Mouse (Mus musculus) left cerebral cortex, postnatal 14 days (tissue): ENCODE results near the gene Dlg4. TPM values are rescaled to one million over a fixed set of nuclear protein-coding genes. Genes with fewer than 3 reads are reported as not detected.
"Not testable (repeated sequence)": the region's sequence is repeated elsewhere in the genome, so short reads cannot be mapped to it uniquely, and the experiment has no call there.

Experiments
- DNase-seq, 2 experiments: peaks; one replicate each; pipeline ENCODE4 v3.0.0; 2021 to 2022; ENCODE audit warnings: low spot score in 2 of 2, mixed read lengths in 1 of 2
- intact Hi-C: fragments of 180-260 bp; cut with DNase I; formaldehyde crosslinking; loops from one replicate; pipeline ENCODE4 v1.15.1; 2025
- total RNA-seq, 2 experiments: library from RNA; stranded (reverse); gene quantifications; 2 replicates each; pipeline ENCODE4 v1.2.3; 2021

The Dlg4 gene
- total RNA-seq, 2 experiments from 2014 or later, result 1,000 to 1,075 TPM

DNA sequence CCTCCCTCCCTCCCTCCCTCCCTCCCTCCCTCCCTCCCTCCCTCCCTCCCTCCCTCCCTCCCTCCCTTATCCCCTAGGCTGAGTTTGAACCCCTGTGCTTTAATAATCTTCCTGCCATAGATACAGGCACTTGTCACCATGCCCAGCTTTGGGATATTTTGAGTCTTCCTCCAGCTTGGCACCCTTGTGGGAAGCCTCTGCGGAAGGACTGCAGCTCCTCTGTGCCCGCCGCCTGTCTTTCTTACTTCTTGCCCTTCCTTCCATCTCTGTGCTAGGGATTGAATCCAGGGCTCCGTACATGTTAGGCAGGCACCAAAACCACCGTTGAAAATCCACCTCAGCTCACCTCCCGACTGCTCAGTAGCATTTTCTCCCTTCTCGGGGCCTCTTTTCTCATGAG is 23.4 kb downstream of the Dlg4 start:
- intact Hi-C loops, result no loop called here
- no peak for DNase-seq

DNA sequence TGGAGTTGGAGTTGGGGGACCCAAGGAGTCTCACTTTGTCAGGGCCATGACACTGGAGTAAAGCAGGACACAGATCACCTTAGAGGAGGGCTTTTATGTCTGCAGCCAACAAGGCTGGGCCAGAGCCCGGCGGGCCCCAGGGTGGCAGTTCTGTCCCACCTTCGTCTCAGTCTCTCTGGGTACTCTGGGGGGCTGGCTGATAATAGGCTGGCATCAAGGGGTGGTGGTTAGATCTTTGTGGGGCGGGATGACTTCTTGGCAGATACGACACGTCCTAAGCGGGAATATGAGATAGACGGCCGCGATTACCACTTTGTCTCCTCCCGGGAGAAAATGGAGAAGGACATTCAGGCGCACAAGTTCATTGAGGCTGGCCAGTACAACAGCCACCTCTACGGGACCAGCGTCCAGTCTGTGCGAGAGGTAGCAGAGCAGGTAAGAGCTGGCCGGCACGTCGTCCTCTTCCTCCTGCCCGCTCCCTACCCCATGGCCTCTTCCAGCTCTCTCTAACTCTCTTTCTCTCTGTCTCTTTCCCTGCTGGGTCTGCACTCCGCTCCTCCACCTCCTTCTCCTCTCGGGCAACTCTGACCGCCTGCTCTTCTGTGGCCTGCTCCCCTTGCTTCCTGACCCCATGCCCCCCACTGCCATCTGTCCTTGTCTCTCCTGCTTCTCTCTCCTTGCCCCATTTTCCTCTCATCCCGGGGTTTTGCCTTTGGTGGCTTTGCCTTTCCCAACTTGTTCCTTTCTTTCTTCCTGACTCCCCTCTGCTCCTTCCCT is 25.8 kb downstream of the Dlg4 start:
- DNase-seq, result no peak
- intact Hi-C loops, result no loop called here

DNA sequence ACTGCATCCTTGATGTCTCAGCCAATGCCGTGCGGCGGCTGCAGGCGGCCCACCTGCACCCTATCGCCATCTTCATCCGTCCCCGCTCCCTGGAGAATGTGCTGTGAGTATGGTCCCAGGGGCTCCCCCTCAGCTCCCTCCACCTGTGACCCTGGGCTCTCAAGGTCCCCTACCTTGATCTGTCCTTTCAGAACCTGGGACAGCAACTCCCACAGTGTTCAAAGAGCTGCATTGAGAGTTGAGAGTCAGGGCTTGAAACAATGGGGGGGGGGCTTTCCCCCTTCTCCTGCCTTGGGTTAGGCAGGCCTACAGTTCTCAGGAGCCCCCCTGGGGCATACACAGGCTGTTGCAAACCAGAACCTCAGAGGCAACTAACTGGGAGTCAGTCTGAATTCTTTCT is 26.9 kb downstream of the Dlg4 start:
- no peak for DNase-seq
- intact Hi-C loops, result no loop called here

DNA sequence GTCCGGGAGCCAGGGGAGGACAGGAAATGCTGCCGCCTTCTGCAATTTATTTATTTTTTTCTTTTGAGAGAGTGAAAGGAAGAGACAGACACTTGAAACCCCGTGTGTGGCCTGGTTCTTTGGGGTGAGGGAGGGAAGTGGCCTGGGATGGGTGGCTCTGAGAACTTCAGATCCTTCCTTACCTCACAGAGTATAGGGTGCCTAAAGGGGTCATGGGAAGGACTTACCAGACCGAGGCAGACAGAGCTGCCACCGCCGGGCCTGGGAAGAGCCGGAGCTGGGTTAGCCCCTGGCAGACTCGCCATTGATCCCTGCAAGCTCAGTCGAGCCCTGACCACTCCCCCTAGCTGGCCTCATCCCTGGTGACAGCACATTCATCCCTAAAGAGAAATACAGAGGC is 28.7 kb downstream of the Dlg4 start:
- no peak for DNase-seq
- intact Hi-C loops, result no loop called here

DNA sequence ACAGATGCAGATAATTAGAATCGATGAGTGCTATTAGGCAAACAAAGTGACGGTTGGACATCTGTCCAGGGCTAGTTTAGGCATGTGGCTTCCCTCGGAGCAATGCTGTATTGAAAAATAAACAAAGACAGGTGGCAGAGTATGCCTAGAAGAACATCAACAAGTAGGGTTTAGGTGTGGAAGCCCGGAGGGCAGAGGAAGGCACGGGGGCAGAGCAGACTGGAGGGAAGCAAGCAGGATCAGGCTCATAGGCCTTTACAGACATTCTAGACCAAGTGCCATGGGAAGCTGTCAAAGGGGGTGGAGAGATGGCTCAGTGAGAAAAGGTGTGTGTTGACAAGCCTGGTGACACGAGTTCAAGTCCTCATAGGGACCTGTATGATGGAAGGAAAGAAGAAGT is 32.6 kb downstream of the Dlg4 start:
- DNase-seq, result no peak
- intact Hi-C loops, result no loop called here

DNA sequence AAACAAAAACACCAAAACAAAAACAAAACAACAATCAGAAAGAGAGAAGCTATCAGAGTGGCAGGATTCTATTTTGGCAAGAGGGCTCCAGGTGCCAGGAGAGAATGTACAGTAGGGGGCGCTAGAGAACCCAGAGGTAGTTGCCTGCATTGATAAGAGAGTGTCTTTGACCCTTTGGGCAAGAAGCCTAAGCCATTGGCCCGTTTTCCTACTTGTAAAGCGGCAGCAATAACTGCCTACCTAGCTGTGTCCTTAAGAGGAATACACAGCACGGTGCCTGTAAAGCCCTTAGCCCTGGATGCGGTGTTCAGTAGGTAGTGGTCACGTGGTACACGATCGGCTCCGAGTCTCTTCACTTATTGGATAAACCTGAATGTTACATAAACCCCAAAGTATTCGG is 33.1 kb downstream of the Dlg4 start:
- intact Hi-C loops, result no loop called here
- peak; percentile 45 to 71 for DNase-seq

DNA sequence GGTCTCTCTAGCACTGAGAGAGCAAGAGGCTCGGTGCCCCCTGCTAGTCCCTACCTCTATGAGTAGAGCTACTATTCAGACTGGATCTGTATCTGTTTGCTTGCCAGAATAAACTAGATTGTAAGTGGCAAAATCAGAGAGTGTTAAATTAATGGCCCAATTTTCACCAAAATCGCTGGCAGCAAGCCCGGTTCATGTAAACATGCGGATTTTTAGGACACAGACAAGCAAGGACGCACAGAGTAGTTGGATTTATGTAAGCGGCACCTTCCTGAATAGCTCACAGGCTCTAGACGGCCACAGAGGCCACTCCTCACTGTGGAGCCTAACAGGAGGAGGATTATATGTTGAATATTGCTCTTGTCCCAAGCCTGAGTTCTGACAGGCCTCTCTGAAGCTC is 36.4 kb downstream of the Dlg4 start:
- intact Hi-C loops, result no loop called here
- DNase-seq, result no peak

DNA sequence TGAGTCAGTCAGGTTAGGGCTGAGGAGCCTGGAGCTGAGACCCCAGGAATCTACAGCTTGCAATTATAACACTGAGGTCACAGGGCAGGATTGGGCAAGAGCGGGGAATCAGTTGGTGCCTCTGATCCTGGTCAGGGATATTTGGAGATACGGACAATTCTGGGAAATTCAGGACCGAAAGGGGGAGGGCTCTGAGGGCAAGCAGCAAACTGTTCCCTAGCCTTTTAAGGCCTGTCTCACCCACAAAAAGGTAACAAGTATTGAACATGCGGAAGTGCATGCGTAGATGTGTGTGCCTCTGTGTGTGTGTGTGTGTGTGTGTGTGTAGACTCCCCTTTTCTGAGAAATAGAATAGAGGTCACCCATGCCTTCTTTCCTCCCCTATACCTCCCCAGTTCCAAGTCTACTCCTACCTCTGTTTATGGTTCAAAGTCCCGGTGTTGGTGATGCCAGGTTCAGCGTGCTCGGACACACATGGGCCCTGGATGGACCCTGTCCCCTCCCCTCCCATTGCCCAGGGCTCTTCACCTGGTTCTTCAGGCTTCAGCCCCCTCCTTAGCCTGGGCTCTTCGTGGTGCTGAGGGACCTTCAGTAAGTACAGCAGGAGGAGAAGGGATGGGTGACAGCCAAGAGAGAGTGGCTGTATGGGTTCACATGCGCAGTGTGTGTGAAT is 37.3 kb downstream of the Dlg4 start, which contains the start of gene Asgr1:
TSS of gene Asgr1 (plus strand) at position 188 of the 673 bp plus-strand sequence.
- intact Hi-C loops, result no loop called here
- no peak for DNase-seq

DNA sequence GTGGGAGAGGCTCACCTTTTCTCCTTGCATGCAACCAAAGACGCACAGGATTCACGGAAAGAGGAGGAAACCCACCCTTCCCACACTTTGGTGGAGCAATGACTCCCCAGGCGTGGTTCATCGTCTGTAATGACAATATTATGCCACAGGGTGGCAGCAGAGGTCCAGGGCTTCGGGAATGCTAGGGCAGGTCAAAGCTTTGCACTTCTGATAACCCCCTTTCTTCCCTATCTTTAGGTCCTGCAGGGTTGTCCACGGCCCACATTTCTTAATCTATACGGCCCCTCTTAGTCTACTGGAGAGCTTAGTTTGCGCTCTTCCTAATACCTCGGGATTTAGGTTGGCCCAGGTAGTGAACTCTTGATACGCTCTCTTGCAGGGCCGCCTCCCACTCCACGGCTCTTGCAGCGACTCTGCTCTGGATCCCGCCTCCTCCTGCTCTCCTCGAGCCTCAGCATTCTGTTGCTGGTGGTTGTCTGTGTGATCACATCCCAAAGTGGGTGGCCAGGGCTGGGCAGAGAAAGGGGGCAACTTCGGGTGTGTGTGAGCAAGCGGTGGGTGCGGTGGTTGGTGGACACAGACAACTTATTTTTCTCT is 39.0 kb downstream of the Dlg4 start:
- intact Hi-C loops, result loop anchor here (5.0 kb wide), 1 partner anchor 157 kb away; the partner anchor contains the start of gene Slc16a11
- peak; percentile 61 to 83 for DNase-seq

DNA sequence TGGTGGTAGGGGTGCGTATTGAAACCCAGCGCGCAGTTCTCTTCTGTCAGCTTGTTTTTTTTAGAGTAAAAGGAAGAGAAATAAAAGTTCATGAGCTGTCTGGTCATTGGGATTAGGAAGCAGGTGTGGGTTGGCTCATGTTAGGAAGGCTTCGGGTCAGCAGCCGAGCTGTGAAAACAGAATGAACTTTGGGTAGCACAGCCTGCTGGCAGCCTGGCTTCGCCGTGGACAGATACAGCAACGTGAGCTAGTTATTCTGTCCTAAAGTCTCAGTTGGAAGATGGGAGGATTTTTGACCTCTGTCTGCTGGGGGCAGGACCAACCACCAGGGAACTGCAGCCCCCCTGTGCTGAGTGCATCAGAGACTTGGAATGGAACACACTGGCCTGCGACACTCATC is 41.1 kb downstream of the Dlg4 start:
- intact Hi-C loops, result loop anchor here (5.0 kb wide), 1 partner anchor 154 kb away; the partner anchor contains the start of gene Slc16a11

DNA sequence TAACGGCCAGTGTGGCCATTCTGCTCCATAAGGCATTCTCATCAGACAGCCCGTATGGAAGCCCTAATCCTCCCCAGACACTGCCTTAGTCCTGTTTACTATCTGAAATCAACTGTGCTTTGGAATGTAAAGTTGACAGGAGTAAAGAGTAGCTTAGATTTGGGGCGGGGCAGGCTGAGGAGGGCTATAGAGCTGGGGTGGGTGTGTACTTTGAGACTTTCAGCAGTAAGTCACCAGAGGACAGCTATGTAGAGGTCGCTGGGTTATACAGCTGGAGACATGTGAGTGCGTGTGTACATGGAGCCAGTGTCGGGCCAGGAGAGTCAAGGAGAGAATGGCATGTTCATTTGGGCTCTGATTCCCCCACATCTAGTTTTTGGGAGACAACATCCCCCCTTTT is 43.2 kb downstream of the Dlg4 start:
- no peak for DNase-seq
- intact Hi-C loops, result loop anchor here (5.0 kb wide), 1 partner anchor 152 kb away; the partner anchor contains the start of gene Slc16a11

More for the DNA sequence above, 41.1 kb downstream of the Dlg4 start:
- no peak for DNase-seq

DNA sequence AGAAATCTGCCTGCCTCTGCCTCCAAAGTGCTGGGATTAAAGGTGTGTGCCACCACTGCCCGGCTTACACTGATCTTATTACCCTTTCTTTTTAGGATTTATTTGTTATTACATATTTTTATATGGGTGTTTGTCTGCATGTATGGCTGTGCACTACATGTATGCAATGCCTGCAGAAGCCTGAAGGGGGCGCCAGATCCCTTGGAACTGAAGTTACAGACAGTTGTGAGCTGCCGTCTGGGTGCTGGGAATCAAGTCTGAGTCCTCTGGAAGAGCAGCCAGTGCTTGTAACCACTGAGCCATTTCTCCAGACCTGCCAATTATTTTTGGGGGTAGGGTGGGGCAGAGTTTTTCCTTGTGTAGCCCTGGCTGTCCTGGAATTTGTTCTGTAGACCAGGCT is 46.3 kb downstream of the Dlg4 start:
- DNase-seq, result no peak
- intact Hi-C loops, result no loop called here

DNA sequence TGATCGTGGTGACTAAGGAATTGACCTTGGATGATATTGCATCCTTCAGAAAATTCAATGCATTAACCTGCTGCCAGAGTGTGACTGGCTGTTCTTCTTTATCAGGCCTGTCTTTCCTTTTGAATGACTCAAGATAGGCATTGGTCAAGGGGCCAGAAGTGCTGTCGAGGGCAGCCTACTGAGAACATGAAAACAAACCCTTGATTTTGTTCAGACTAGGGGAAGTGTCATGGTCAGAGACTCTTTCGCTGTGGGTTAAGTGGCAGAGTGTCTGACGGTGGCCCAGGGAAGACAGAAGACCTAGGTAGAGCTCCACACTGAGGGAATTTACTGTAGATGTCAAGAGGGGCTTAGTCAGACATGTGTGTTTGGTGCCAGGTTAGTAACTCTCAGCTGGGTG is 50.0 kb downstream of the Dlg4 start:
- DNase-seq, result no peak
- intact Hi-C loops, result loop anchor here (5.0 kb wide), 1 partner anchor 46 kb away; no protein-coding TSS in a partner anchor

DNA sequence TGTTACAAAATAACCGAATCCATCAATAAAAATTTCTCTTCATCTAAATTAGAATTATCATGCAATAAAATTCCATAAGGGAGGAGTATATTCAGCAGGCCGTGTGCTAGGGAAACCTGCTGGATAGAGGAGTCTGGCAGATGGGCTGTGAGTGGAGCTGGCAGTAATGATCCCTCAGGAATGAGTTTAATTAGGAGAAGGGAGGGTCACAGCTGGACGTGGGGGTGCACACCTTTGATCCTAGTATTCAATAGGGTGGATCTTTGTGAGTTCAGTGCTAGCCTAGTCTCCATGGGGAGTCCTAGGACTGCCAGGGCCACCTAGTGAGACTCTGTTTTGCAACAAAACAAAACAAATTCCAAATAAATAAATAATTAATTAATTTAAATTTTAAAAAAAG is 51.5 kb downstream of the Dlg4 start:
- intact Hi-C loops, result loop anchor here (5.0 kb wide), 1 partner anchor 44 kb away; no protein-coding TSS in a partner anchor
- DNase-seq, result no peak

DNA sequence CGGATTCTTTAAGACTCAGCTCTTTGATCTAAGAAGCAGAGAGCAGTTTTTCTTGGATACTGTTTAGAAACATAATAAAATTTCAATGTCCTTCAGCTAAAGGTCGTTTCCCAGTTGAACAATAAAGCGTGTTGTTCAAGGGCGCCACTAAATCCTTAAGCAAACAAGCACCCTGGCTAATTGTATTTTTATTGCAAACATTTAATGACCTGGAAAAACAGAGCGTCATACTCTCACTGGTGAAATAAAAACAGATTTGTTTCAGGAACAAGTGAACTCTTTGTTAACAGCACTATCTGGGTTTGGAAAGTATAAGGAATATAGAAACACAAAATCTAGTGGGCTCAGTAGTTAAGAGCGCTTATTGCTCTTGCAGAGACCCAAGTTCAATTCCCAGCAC is 53.3 kb downstream of the Dlg4 start:
- intact Hi-C loops, result no loop called here

DNA sequence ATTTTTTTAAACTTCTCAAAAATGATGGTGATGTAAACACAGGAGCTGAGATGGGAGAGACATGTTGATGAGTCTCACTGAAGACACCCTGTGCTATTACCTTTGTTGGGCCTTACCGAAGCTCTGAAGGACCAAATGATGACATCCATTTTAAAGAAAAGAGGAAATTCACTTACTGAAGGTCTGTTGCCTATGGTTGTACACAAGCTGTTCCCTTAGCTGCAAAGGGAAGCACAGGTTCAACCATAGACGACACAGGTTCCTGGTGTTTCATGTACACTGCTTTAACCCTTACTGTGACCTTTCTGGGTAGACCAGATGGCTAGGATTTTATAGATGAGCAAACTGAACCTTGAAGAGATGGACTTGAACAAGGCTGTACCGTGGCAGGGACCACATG is 53.9 kb downstream of the Dlg4 start:
- intact Hi-C loops, result not testable (repeated sequence)

More for the DNA sequence above, 53.3 kb downstream of the Dlg4 start:
- DNase-seq, result no peak

DNA sequence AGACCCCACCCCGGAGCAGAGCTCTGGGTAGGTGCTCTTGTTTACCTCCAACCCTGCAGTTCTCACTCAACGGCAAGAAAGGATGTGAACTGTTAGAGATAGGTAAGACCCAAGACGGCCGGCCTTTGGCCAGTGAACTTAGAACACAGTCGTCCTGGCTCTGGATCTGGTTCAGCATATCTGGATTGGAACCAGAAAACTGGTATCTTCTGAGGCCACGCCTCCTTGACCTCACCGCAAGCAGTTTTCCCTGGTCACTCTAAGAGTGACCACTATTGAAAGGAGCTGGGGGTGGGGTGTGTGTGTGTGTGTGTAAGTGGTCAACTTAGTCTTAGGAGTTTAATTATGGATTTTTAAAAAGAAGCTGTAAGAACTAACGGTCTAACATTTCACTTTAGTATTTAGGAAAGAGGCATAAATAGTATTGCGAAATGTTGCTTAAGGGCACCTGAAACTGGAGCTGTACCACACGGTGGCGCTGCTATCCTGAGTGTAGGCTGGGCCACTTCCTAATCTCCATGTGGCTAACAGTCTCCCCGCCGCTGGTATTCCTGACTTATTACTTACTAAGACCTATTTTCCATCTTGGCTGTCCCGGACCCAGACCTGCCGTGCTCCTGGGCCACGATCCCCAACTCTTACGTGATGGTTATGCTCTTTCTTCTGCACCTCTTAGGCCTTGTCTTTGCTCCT is 57.8 kb downstream of the Dlg4 start:
- intact Hi-C loops, result loop anchor here (1.0 to 2.0 kb wide), 2 partner anchors 104 to 127 kb away; no protein-coding TSS in a partner anchor
- DNase-seq, result peak; percentile 74 to 85

More for the DNA sequence above, 53.9 kb downstream of the Dlg4 start:
- DNase-seq, result not testable (repeated sequence)

DNA sequence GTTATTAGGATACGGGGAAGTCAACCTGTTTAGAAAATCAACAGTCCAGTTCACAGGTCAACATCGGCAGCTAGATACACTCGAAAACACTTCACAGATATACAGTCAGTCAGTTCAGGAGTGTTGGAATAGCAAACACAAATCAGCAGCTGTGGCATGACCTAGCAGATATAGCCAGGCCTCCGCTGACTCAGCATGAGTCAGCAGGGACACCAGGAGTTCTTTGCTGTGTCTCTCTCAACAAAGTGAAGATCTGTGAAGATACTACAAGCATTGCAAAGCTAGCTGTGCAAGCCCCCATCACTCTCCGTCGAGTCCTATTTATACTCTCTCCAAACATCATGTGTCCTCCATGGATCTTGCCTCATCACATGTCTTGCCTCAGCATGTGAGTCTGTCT is 58.8 kb downstream of the Dlg4 start:
- intact Hi-C loops, result loop anchor here (2.0 kb wide), 1 partner anchor 103 kb away; no protein-coding TSS in a partner anchor
- DNase-seq, result no peak

DNA sequence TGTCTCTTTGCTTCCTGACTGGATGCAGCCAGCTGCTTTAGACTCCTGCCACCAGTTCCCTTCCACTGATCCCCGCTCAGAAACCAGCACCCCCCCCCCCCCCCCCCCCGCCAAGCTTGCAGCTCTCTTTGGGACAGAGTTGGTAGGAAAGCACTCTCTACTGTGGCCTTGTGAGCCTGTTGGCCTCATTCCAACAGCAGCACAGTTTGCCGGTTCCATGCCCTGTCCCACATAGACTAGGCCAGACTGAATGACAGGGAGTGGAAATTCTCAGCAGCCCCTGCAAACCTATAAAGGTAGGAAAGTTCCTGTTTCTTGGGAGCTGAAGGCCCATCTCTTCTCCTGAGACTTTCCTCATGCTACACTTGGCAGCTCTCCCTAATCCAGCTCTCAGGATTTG is 60.7 kb downstream of the Dlg4 start:
- intact Hi-C loops, result no loop called here
- DNase-seq, result no peak

DNA sequence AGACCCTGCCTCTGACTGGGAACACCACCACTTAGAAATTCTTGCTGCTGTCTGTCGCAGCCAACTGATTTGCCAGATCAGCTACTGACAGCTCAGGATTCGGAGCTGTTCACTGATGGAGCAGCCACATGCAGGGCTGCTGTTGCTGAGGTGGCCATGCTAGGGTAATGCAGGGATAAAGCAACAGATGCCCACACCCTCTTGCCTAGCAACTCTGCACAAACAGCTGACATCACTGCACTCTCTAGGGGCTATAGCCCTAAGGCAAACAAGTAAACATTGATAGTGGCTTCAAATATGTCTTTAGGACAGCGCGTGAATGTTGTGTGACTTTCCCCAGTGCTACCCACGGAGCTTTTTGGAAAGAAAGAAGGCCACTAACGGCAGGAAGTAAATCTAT is 62.4 kb downstream of the Dlg4 start:
- intact Hi-C loops, result no loop called here
- no peak for DNase-seq
